Mouse (Mus musculus): ENCODE data around the gene Phc3. TPM values are rescaled to one million over a fixed set of nuclear protein-coding genes. Genes with fewer than 3 reads are reported as not detected.

Phc3 gene
- 35.2 and 37.4 TPM in 2 replicates for polyA plus RNA-seq (2012; rRNA removed)

- DNase-seq (ENCODE audit: low read depth) = no peak
Measured at GRCm38 (mm10) chr3:30969104-30969581, at the start of gene Phc3. TSS of gene Phc3 (minus strand) at chr3:30969415.

- no peak for DNase-seq (ENCODE audit: low read depth)
Measured at GRCm38 (mm10) chr3:31017652-31018051, 48.4 kb upstream of the Phc3 start.

- no peak for DNase-seq (ENCODE audit: low read depth)
Measured at GRCm38 (mm10) chr3:31016594-31017196, 47.5 kb upstream of the Phc3 start.

GRCm38 (mm10) chr3:31015682-31016443 is 46.6 kb upstream of the Phc3 start:
- no peak for DNase-seq (ENCODE audit: low read depth)

- no peak for DNase-seq (ENCODE audit: low read depth)
Measured at GRCm38 (mm10) chr3:31014374-31014773, 45.2 kb upstream of the Phc3 start.

GRCm38 (mm10) chr3:31004320-31005209 is 35.4 kb upstream of the Phc3 start:
- DNase-seq (ENCODE audit: low read depth) = no peak

- no peak for DNase-seq (ENCODE audit: low read depth)
Measured at GRCm38 (mm10) chr3:31001048-31001676, 31.9 kb upstream of the Phc3 start.

- no peak for DNase-seq (ENCODE audit: low read depth)
Measured at GRCm38 (mm10) chr3:31000018-31000407, 30.8 kb upstream of the Phc3 start.

GRCm38 (mm10) chr3:30999401-31000017 is 30.3 kb upstream of the Phc3 start:
- DNase-seq (ENCODE audit: low read depth) = peak; percentile 91

- DNase-seq (ENCODE audit: low read depth) = no peak
Measured at GRCm38 (mm10) chr3:30996688-30997014, 27.4 kb upstream of the Phc3 start.

- no peak for DNase-seq (ENCODE audit: low read depth)
Measured at GRCm38 (mm10) chr3:30995899-30996687, 26.9 kb upstream of the Phc3 start.

GRCm38 (mm10) chr3:30995283-30995898 is 26.2 kb upstream of the Phc3 start, which contains the start of gene Prkci:
TSS of gene Prkci (plus strand) at chr3:30995747.
- no peak for DNase-seq (ENCODE audit: low read depth)

GRCm38 (mm10) chr3:30994859-30995258 is 25.6 kb upstream of the Phc3 start:
- DNase-seq (ENCODE audit: low read depth) = no peak

- no peak for DNase-seq (ENCODE audit: low read depth)
Measured at GRCm38 (mm10) chr3:30993066-30993573, 23.9 kb upstream of the Phc3 start.

- DNase-seq (ENCODE audit: low read depth) = no peak
Measured at GRCm38 (mm10) chr3:30992161-30992560, 22.9 kb upstream of the Phc3 start.

GRCm38 (mm10) chr3:30987396-30988318 is 18.4 kb upstream of the Phc3 start:
- DNase-seq (ENCODE audit: low read depth) = no peak

- no peak for DNase-seq (ENCODE audit: low read depth)
Measured at GRCm38 (mm10) chr3:30982924-30983536, 13.8 kb upstream of the Phc3 start.

Data from gonadal fat pad, adult 2 months (tissue).